Mouse (Mus musculus) gastrocnemius, adult 18-20 months (tissue): ENCODE data around the gene Zpbp. TPM values are rescaled to one million over a fixed set of nuclear protein-coding genes. Genes with fewer than 3 reads are reported as not detected.

Experiments
- total RNA-seq, 2 experiments: library from RNA; stranded (reverse); gene quantifications; 2 replicates each; pipeline ENCODE4 v1.2.3; 2021

The Zpbp gene
- total RNA-seq, 2 experiments from 2014 or later, result 0.05 to 0.09 TPM

Other genes starting within 250 kb of the Zpbp start
- gene Spata48, start 314 bp downstream of the Zpbp start, total RNA-seq, result under 1 TPM in 1 of 2 experiments, not detected in 1; 0.62 TPM
- not detected for gene 4930512M02Rik, start 165.4 kb upstream of the Zpbp start, total RNA-seq
- under 1 TPM; 0.18 to 0.43 TPM for gene Ikzf1, start 222.6 kb upstream of the Zpbp start, total RNA-seq